ENCODE assay signal across 8 mouse cellular contexts in genomic region chr9:90226081-90226741, GRCm38 (mm10). TPM values are rescaled to one million over a fixed set of nuclear protein-coding genes. Genes with fewer than 3 reads are reported as not detected.
DNase-seq lines count a peak whose midpoint lies in the region; ATAC-seq and TF ChIP-seq lines count a peak whose summit lies in the region.

No protein-coding gene starts in this region.

- no peaks in the 10 kb centered on the region for H3K36me3 ChIP-seq in forebrain, embryonic 11.5 days (ENCODE audit: control insufficient read depth, insufficient read depth, low read length)
- H3K36me3 ChIP-seq in forebrain, embryonic 13.5 days (ENCODE audit: poor library complexity, severe bottlenecking) = peaks cover 28% of the 10 kb centered on the region
- peaks cover 18% of the 10 kb centered on the region for H3K36me3 ChIP-seq in midbrain, embryonic 13.5 days

- no peak for TF ChIP-seq POLR2A in bone marrow macrophage, adult 2 months (IDR thresholded peaks at IDR 0.05; ENCODE audit: borderline replicate concordance, low read depth, low read length)
- no peak for TF ChIP-seq POLR2A in lung, adult 2 months (IDR thresholded peaks at IDR 0.05; ENCODE audit: borderline replicate concordance, extremely low read depth, low read depth, low read length)

- no peaks in the 10 kb centered on the region for H3K9me3 ChIP-seq in forebrain, embryonic 11.5 days (ENCODE audit: control insufficient read depth, low read length)
- H3K9me3 ChIP-seq in forebrain, embryonic 13.5 days (replicated peaks) = no peaks in the 10 kb centered on the region
- no peaks in the 10 kb centered on the region for H3K9me3 ChIP-seq in midbrain, embryonic 13.5 days

- H3K9ac ChIP-seq in forebrain, embryonic 11.5 days (ENCODE audit: low read length) = no peak overlapping the region
- no peak overlapping the region for H3K9ac ChIP-seq in forebrain, embryonic 13.5 days
- no peak overlapping the region for H3K9ac ChIP-seq in midbrain, embryonic 13.5 days (replicated peaks)

- H3K27me3 ChIP-seq in forebrain, embryonic 11.5 days (ENCODE audit: control insufficient read depth, insufficient read depth, low read length) = no peaks in the 10 kb centered on the region
- H3K27me3 ChIP-seq in forebrain, embryonic 13.5 days = no peaks in the 10 kb centered on the region
- no peaks in the 10 kb centered on the region for H3K27me3 ChIP-seq in midbrain, embryonic 13.5 days

- H3K4me3 ChIP-seq in forebrain, embryonic 11.5 days (ENCODE audit: low read depth, low read length) = no peak overlapping the region
- H3K4me3 ChIP-seq in forebrain, embryonic 13.5 days = no peak overlapping the region
- H3K4me3 ChIP-seq in bone marrow macrophage, adult 2 months (ENCODE audit: insufficient read depth, low read length) = peak overlapping the region; percentile 3; the same call in 1 of the 2 replicates
- peak overlapping the region; percentile 13 for H3K4me3 ChIP-seq in lung, adult 2 months (replicated peaks; ENCODE audit: extremely low read depth, low read depth, low read length)
- no peak overlapping the region for H3K4me3 ChIP-seq in midbrain, embryonic 13.5 days (replicated peaks)

- DNase-seq in forebrain, embryonic 11.5 days (ENCODE audit: low spot score) = no peak
- peak; percentile 50 for DNase-seq in heart, postnatal 4 days
- DNase-seq in lung, adult 2 months = no peak
- DNase-seq in cerebellum, adult 11-12 months = no peak
- no peak for DNase-seq in thymus, postnatal 14 days

- H3K4me1 ChIP-seq in forebrain, embryonic 11.5 days (replicated peaks; ENCODE audit: control insufficient read depth, insufficient read depth, low read length) = no peaks in the 10 kb centered on the region
- no peaks in the 10 kb centered on the region for H3K4me1 ChIP-seq in forebrain, embryonic 13.5 days
- peaks cover 40% of the 10 kb centered on the region for H3K4me1 ChIP-seq in bone marrow macrophage, adult 2 months (ENCODE audit: control insufficient read depth, insufficient read depth, low read length)
- peaks cover 5% of the 10 kb centered on the region; the same call in 1 of the 2 replicates for H3K4me1 ChIP-seq in lung, adult 2 months (ENCODE audit: control insufficient read depth, insufficient read depth, low read length)
- no peaks in the 10 kb centered on the region for H3K4me1 ChIP-seq in midbrain, embryonic 13.5 days (replicated peaks)

- TF ChIP-seq CTCF in bone marrow macrophage, adult 2 months (IDR thresholded peaks at IDR 0.05; ENCODE audit: low read depth, low read length) = no peak
- TF ChIP-seq CTCF in lung, adult 2 months (IDR thresholded peaks at IDR 0.05; ENCODE audit: insufficient read depth, low read length) = no peak

- WGBS in forebrain, embryonic 11.5 days = 95% methylated on average over 21 of the region's 21 CpGs
- 91% methylated on average over 21 of the region's 21 CpGs for WGBS in forebrain, embryonic 13.5 days
- 38% methylated on average over 21 of the region's 21 CpGs for WGBS in lung, adult 2 months
- WGBS in midbrain, embryonic 13.5 days = 90% methylated on average over 21 of the region's 21 CpGs

- 0 out of 2 replicates have a peak, but pooled peaks have one; percentile 32 for ATAC-seq in forebrain, embryonic 11.5 days (replicated peaks; ENCODE audit: low FRiP score)
- no peak for ATAC-seq in forebrain, embryonic 13.5 days
- no peak for ATAC-seq in midbrain, embryonic 13.5 days

- H3K4me2 ChIP-seq in forebrain, embryonic 11.5 days (ENCODE audit: low read depth, low read length, severe bottlenecking) = no peak overlapping the region
- no peak overlapping the region for H3K4me2 ChIP-seq in forebrain, embryonic 13.5 days
- no peak overlapping the region for H3K4me2 ChIP-seq in midbrain, embryonic 13.5 days (replicated peaks)

- no peak overlapping the region for H3K27ac ChIP-seq in forebrain, embryonic 11.5 days (ENCODE audit: low read depth, low read length)
- H3K27ac ChIP-seq in forebrain, embryonic 13.5 days = no peak overlapping the region
- H3K27ac ChIP-seq in bone marrow macrophage, adult 2 months (ENCODE audit: insufficient read depth, low read depth, low read length) = peak overlapping the region; percentile 98
- H3K27ac ChIP-seq in midbrain, embryonic 13.5 days = no peak overlapping the region

RNA-seq across cellular contexts. Expression of gene Tbc1d2b, which starts 44.4 kb away (rescaled TPM):
- 11.6 TPM in 2 replicates for polyA plus RNA-seq in forebrain, embryonic 11.5 days (2014; fragmentation: Nextera tagmentation; extraction: Ambion mirVana)
- 4.1 and 4.7 TPM in 2 replicates for polyA plus RNA-seq in forebrain, embryonic 13.5 days (2015; fragmentation: Nextera tagmentation; extraction: Ambion mirVana)
- 49.1 and 55.0 TPM in 2 replicates for polyA plus RNA-seq in bone marrow macrophage, adult 2 months (2012; ENCODE audit: insufficient read depth, insufficient read length, missing spikeins)
- 10 to 100 TPM; 14.4 to 18.1 TPM for total RNA-seq in heart, postnatal 4 days (2021)
- polyA plus RNA-seq in lung, adult 2 months (2012; rRNA removed) = 40.7 and 46.4 TPM in 2 replicates
- polyA plus RNA-seq in midbrain, embryonic 13.5 days (2015; fragmentation: Nextera tagmentation; extraction: Ambion mirVana) = 5.3 and 5.9 TPM in 2 replicates

Comparison
In these comparisons a context has a peak if more than half of its experiments do, and no peak if none do; other contexts are left out.
1. H3K4me3 ChIP-seq: peak in bone marrow macrophage, adult 2 months (single experiment) and lung, adult 2 months (single experiment); none in forebrain, embryonic 11.5 days (single experiment), forebrain, embryonic 13.5 days (single experiment) and midbrain, embryonic 13.5 days (single experiment).